Mouse (Mus musculus): ENCODE data around the gene Cox6b1. TPM values are rescaled to one million over a fixed set of nuclear protein-coding genes. Genes with fewer than 3 reads are reported as not detected.
A peak's percentile ranks its signal among the peaks of the same experiment; 100 is the strongest.

Cox6b1 gene
- total RNA-seq, 2 experiments from 2014 or later = 4,389 to 4,822 TPM

GRCm38 (mm10) chr7:30613529-30614112 is 12.3 kb downstream of the Cox6b1 start:
- intact Hi-C loops (cut with DNase I) = loop anchor here (1.0 kb wide), 1 partner anchor 23 kb away; no protein-coding TSS in a partner anchor
- DNase-seq = peak; percentile 54 to 77

DNA sequence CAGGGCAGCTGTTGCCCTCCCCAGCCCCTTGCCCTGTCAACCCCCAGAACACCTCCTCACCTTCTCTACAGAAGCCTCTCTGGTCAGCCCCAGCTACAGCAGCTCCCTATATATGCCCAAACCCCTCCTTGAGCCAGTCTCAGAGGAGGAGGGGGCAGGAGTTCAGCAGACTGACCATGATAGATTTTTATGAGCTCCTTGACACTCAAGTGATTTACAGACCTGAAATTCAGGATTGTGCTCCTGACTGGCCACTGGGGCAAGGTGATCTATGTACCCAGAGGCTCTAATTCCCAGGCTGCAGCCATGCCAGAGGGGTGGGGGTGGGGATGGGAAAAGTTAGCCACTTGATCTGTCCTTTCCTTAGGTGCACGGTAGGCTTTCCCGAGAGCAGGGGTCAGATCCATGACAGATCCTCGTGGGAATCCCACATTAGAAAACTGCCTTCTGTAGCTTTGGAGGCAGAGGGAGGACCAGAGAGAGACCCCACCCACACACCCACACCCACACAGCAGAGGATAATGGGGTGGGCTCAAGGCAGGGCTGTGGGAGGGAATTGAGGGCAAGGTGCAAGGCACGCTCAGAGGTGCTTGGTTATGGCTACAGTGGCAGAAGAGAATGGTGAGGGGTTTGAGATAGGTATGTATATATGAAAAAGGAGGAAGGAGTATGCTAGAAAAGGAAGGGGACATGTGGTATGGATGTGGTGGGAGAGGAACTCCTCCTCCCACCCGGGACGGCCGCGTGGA is 13.1 kb downstream of the Cox6b1 start, which contains the start of gene Upk1a:
TSS of gene Upk1a (minus strand) at position 194 of the 749 bp plus-strand sequence.
- DNase-seq = no peak
- intact Hi-C loops (cut with DNase I) = loop anchor here (1.0 kb wide), 1 partner anchor 23 kb away; no protein-coding TSS in a partner anchor

GRCm38 (mm10) chr7:30610043-30610442 is 15.9 kb downstream of the Cox6b1 start:
- intact Hi-C loops (cut with DNase I) = no loop called here
- peak; percentile 38 to 61 for DNase-seq

DNA sequence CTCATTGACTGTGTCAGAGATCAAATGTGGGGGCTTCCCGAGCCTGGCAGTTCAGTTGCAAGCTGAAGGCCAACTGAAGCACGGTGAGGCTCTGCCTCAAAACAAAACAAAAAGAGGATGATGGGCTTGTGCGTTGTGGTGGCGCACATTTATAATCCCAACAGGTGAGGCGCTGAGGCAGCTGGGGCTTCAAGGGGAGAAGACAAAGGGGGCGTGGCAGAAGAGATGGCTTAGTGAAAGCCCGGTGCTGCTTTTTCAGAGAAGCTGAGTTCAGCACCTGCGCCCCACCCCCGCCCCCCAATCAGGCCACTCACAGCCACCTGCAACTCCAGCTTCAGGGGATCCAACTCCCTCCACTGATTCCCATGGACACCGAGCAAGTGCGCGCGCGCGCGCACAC is 17.5 kb downstream of the Cox6b1 start:
- DNase-seq = no peak
- intact Hi-C loops (cut with DNase I) = loop anchor here (1.0 to 10.0 kb wide), 2 partner anchors 19 to 234 kb away; no protein-coding TSS in a partner anchor

DNA sequence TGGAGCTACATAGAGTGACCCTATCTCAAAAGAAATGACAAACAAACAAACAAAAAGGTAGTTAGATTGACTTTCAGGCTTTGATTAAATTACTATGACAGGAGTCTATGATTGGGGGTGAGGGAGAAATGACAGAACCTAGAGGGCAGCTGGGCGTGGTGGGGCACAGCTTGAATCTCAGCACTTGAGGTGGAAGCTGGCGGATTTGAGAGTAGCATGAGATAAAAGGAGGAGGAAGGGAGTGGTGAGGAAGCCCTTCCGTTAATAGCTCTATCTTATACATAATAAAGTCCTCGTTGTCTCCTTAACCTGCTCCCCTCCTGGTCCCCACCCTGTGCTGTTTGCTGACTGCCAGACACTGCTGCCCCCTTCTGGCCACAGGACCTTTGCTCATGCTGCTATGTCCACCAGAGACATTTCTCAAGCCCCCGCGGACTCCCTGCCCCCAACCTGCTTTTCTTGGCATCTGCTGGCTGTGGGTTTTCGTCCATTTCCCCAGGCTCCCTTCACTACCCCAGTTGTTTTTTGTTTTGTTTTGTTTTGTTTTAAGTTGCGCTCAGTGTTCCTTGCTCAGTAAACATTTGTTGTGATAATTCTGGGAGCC is 18.1 kb downstream of the Cox6b1 start:
- intact Hi-C loops (cut with DNase I) = loop anchor here (1.0 to 10.0 kb wide), 2 partner anchors 19 to 233 kb away; no protein-coding TSS in a partner anchor
- DNase-seq = peak; percentile 62 to 72

DNA sequence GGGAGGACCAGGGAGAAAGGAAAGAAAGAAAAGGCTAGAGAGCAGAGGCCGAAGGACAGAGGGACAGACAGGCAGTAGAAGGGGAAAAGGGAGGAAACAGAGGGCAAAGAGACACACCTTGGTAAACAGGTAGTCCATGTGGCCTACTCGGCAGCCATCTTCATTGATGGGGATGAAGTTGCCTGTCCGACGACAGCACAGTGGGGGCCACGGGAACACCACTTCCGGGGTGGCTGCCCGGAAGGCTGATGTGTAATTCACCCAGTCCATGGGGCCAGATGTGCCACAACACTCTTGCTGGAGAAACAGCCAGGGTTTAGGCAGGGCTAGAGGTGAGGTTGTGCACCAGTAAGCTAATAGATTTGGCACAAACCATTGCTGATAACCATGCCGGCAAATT is 21.0 kb downstream of the Cox6b1 start:
- no peak for DNase-seq
- intact Hi-C loops (cut with DNase I) = loop anchor here (10.0 kb wide), 1 partner anchor 230 kb away; no protein-coding TSS in a partner anchor

DNA sequence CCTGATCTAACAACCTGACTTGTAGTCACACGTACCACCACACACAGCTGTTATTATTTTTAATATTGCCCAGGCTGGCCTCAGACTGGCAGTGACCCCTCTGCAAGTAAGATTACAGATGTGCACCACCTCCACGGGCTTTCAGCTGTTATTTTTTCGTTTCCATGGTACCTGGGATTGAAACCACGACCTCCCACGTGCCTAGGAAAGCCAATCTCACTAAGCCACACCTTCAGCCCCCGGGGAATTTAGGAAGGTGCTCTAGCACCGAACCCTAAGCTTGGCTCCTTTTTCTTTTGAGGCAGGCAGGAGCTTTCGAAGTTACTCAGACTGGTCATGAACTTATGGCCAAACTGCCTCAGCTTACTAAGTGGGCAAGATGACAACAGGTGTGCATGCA is 21.5 kb downstream of the Cox6b1 start:
- intact Hi-C loops (cut with DNase I) = loop anchor here (10.0 kb wide), 1 partner anchor 230 kb away; no protein-coding TSS in a partner anchor

GRCm38 (mm10) chr7:30602583-30602982 is 23.4 kb downstream of the Cox6b1 start:
- intact Hi-C loops (cut with DNase I) = loop anchor here (10.0 kb wide), 1 partner anchor 228 kb away; no protein-coding TSS in a partner anchor
- DNase-seq = no peak

More for the DNA sequence above, 21.5 kb downstream of the Cox6b1 start:
- DNase-seq = no peak

- no peak for DNase-seq
- intact Hi-C loops (cut with DNase I) = loop anchor here (10.0 kb wide), 1 partner anchor 226 kb away; no protein-coding TSS in a partner anchor
These were observed 25.3 kb downstream of the Cox6b1 start for GRCm38 (mm10) chr7:30600651-30601050.

DNA sequence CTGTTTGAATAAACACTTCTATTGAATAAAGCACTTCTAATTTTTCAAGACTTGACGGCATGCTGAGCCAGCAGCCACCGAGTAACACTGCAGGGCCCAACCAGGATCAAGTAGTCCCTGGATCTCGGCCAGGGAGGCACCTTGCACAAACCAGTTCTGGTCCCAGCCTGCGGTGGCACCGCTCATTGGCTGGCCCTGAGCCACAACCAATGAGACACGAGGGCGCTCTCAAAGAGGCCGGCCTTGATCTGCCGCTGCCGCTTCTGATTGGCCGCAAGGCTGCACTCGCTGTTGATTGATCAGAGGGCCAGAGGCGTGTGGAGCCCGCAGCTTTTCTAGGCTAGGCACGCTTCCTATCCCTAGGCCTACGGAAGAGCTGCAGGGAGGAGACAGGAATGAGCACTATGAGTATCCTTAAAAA is 26.0 kb downstream of the Cox6b1 start:
- DNase-seq = peak; percentile 80 to 89
- intact Hi-C loops (cut with DNase I) = loop anchor here (10.0 kb wide), 1 partner anchor 225 kb away; no protein-coding TSS in a partner anchor

GRCm38 (mm10) chr7:30598786-30599185 is 27.2 kb downstream of the Cox6b1 start, which contains the start of gene Zbtb32:
Gene Zbtb32, minus strand, starts transcription at chr7:30598909.
- intact Hi-C loops (cut with DNase I) = no loop called here
- DNase-seq = no peak

- DNase-seq = no peak
- intact Hi-C loops (cut with DNase I) = no loop called here
These were observed 29.1 kb downstream of the Cox6b1 start for GRCm38 (mm10) chr7:30596811-30597210.

DNA sequence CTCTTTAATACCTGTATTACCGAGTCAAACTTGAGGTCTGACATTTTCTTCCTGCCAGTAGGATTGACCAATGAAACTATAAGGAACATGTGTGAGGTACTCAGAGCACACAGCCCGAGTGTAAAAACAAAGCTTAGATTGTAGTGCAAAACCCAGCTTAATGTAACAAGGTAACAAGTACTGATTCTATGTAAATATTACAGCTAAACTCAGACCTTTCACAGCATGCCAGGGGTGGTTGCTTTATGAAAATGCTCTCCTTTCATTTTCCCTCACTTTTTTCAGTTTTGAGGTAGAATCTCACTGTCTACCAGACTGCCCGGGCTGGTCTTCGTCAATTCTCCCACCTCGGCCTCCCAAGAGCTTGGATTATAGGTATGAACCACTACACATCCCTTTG is 29.9 kb downstream of the Cox6b1 start:
- DNase-seq = no peak
- intact Hi-C loops (cut with DNase I) = no loop called here

DNA sequence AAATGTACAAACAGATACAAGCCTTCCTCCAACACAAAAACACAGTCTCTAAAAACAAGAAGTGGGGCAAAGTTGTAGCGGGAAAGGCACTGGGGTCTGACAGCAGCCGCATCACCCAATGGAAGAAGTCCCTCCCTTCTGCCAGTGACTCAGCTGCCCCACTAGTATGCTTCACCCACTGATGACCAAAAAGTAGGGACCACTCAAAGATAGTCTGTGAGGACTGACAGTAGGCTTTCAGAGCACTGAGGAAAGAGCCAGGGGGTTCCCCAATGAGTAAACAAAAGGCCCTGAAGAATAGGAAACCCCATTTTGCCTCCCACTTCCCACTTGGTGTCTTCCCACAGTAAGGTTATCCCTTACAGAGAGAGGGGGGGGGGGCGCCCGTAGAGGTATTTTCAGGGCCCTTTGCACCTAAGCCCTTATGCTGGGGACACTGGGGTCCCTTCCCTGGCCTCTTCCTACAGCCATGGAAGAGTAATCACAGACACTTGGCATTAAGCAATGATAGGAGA is 31.4 kb downstream of the Cox6b1 start:
- no peak for DNase-seq
- intact Hi-C loops (cut with DNase I) = no loop called here

GRCm38 (mm10) chr7:30593579-30594509 is 32.1 kb downstream of the Cox6b1 start:
- intact Hi-C loops (cut with DNase I) = no loop called here

DNA sequence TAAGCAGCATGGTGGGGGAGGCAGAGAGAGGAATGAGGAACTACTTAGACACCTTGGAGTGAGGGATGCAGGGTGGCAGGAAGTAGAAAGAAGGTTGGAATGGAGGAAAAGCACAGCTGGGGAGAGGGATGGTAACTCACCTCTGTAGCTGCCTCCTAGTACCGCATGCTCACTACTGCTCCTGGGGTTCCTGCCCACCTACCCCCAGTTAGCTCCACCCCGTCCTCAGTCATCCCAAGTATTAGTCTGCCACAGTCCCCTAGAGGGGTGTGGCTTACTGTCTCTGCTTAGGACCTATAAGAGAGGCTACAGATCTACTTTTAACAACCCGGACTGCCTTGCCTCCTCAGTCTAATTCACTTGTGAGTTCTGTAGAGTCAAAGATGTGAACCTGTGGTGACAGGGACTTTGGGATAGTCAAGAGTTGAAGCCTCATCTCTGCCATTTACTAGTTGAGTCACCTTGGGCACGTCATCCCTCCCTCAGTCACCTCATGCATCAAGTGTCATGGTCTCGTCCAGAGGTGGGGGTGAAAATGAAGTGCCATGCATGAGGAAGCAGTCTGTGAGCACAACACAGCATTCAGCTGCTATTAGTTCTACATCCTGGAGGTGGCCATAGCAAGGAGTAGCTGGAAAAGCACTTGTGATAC is 33.1 kb downstream of the Cox6b1 start:
- intact Hi-C loops (cut with DNase I) = no loop called here
- no peak for DNase-seq

More at GRCm38 (mm10) chr7:30593579-30594509, 32.1 kb downstream of the Cox6b1 start:
- DNase-seq = no peak

DNA sequence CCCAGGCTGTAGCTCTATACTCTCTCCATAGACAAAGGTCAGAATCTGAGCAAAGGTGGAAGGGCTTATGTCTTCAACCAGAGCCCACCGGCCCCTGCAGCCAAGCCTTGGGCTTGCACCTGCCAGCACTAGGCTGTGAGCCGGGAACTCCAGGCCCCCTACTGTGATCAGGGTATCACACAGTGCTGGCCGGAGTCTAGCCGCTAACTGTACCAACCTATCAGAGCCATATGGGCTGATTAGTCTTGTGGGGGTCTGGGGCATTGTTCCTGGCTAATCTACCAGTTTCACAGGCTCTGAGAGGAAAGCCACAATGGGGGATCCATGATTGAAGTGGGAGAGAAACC is 34.4 kb downstream of the Cox6b1 start:
- intact Hi-C loops (cut with DNase I) = no loop called here
- DNase-seq = no peak

DNA sequence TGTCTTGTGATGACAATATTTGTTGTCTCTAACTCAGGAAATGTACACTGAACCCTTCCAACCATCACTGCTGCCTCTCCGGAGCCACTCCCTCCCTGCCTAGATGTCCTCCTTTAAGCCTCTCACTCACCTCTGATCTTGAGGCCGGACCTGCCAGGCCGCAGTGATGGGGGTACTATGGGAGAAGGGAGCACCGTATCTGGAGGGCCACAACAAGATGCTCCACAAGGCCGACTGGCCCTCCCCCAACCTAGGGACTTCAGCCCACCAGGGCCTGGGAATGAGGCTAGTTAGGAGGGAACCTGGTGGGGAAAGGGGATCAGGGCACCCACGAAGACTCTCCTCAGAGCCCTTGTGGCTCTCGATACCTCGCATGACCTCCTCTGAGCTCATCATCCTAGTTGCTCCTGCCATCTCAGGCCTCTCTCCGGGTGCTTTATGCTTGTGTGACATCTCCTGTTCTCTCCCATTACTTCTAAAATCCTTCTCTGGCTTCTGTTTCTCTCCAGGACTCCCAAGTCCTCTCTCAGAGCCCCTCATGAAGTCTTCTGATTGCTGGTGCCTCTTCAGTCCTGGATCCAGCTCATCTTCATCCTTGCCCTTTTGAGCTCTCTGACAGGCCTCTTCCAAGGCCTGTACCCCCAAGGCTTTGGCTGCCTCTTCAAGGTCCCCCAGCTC is 34.9 kb downstream of the Cox6b1 start:
- DNase-seq = no peak
- intact Hi-C loops (cut with DNase I) = loop anchor here (1.0 kb wide), 1 partner anchor 22 kb away; no protein-coding TSS in a partner anchor

All from heart, postnatal 14 days (tissue).